Mouse (Mus musculus) adipose tissue, adult 10 weeks (tissue): ENCODE data around the gene Ttll1. TPM values are rescaled to one million over a fixed set of nuclear protein-coding genes. Genes with fewer than 3 reads are reported as not detected.

Source experiments
- polyA plus RNA-seq: library from polyadenylated mRNA; stranded (reverse); fragments of 350-450 nt; fragmentation: Illumina TruSeq; extraction: RNeasy Lipid Tissue Mini Kit (QIAGEN cat#74804); gene quantifications from one replicate; pipeline ENCODE4 v1.2.3, GENCODE M21; 2014; ENCODE audit warnings: low read depth, low replicate concordance

Ttll1 gene
- polyA plus RNA-seq, result 7.3 TPM

GRCm38 (mm10) chr15:83510805-83511405, at the start of gene Ttll1:
TSS of gene Ttll1 (minus strand) at chr15:83510893.

GRCm38 (mm10) chr15:83526424-83527091, 15.9 kb upstream of the Ttll1 start, which contains the start of gene Bik:
TSS of gene Bik (plus strand) at chr15:83526862.

GRCm38 (mm10) chr15:83464083-83464904, 46.4 kb downstream of the Ttll1 start, which contains the start of gene Pacsin2:
TSS of gene Pacsin2 (minus strand) at chr15:83464606.

Other genes with a start within 250 kb of the Ttll1 start
- gene Arfgap3, start 160.6 kb downstream of the Ttll1 start, polyA plus RNA-seq, result 39.2 TPM
- 46.8 TPM for gene Pacsin2, start 46.3 kb downstream of the Ttll1 start, polyA plus RNA-seq
- 5.3 TPM for gene Bik, start 16.0 kb upstream of the Ttll1 start, polyA plus RNA-seq
- 268 TPM for gene Tspo, start 52.7 kb upstream of the Ttll1 start, polyA plus RNA-seq
- gene Mcat, start 52.9 kb upstream of the Ttll1 start, polyA plus RNA-seq, result 20.3 TPM
- gene Ttll12, start 84.3 kb upstream of the Ttll1 start, polyA plus RNA-seq, result 11.1 TPM
- 46.5 TPM for gene Scube1, start 214.1 kb upstream of the Ttll1 start, polyA plus RNA-seq